Mouse (Mus musculus) midbrain, embryonic 16.5 days (tissue): ENCODE data around the gene Mesd. TPM values are rescaled to one million over a fixed set of nuclear protein-coding genes. Genes with fewer than 3 reads are reported as not detected.

Experiments used
- ATAC-seq: fragments of 200-750 bp; cut with Nextera tagmentation; 2 replicates; pipeline ENCODE4 v1.8.0; 2017; ENCODE audit warnings: moderate TSS enrichment
- H3K27ac ChIP-seq: fragments of 300-500 bp; sonication (generic); 2 replicates; pipeline ENCODE4 v1.5.1; 2014; ENCODE audit warnings: mild to moderate bottlenecking, low read length, mixed read lengths
- H3K27me3 ChIP-seq: fragments of 300-500 bp; sonication (generic); 2 replicates; pipeline ENCODE4 v1.6.1; 2014; ENCODE audit warnings: low read depth, low read length, mixed read lengths; ENCODE audit not compliant: control insufficient read depth, insufficient read depth
- H3K36me3 ChIP-seq: fragments of 300-500 bp; sonication (generic); 2 replicates; pipeline ENCODE4 v1.6.1; 2014; ENCODE audit warnings: mild to moderate bottlenecking, low read length, moderate library complexity, mixed read lengths; ENCODE audit not compliant: control insufficient read depth, insufficient read depth
- H3K4me1 ChIP-seq: fragments of 300-500 bp; sonication (generic); 2 replicates; pipeline ENCODE4 v1.6.1; 2014; ENCODE audit warnings: mild to moderate bottlenecking, low read length, mixed read lengths; ENCODE audit not compliant: control insufficient read depth, insufficient read depth
- H3K4me2 ChIP-seq: fragments of 300-500 bp; sonication (generic); 2 replicates; pipeline ENCODE4 v1.6.1; 2014; ENCODE audit warnings: mild to moderate bottlenecking, low read length, mixed read lengths
- H3K4me3 ChIP-seq: fragments of 300-500 bp; sonication (generic); 2 replicates; pipeline ENCODE4 v1.5.1; 2014; ENCODE audit warnings: low read depth, mild to moderate bottlenecking, low read length, moderate library complexity, mixed read lengths
- H3K9ac ChIP-seq: fragments of 300-500 bp; sonication (generic); 2 replicates; pipeline ENCODE4 v1.6.1; 2014; ENCODE audit warnings: low read depth, low read length, mixed read lengths
- H3K9me3 ChIP-seq: fragments of 300-500 bp; sonication (generic); replicated peaks from 2 replicates; pipeline ENCODE4 v1.6.1; 2014; ENCODE audit warnings: mild to moderate bottlenecking, low read length, mixed read lengths; ENCODE audit not compliant: control insufficient read depth, poor library complexity, severe bottlenecking
- WGBS: fragments of 180-500 bp; shearing (Covaris S2); extraction: QIAGEN DNeasy Blood & Tissue Kit; methylation state at CpG from one replicate; pipeline ENCODE4 v1.1.7; 2014; 5-methylcytosine and 5-hydroxymethylcytosine counted together
- polyA plus RNA-seq: library from polyadenylated mRNA; unstranded; fragments of >200 nt; fragmentation: Nextera tagmentation; extraction: Ambion mirVana; gene quantifications from 2 replicates; pipeline ENCODE4 v1.2.1, GENCODE M21; 2015

Gene Mesd
- polyA plus RNA-seq, 1 experiment from 2014 or later, result 61.7 TPM

DNA sequence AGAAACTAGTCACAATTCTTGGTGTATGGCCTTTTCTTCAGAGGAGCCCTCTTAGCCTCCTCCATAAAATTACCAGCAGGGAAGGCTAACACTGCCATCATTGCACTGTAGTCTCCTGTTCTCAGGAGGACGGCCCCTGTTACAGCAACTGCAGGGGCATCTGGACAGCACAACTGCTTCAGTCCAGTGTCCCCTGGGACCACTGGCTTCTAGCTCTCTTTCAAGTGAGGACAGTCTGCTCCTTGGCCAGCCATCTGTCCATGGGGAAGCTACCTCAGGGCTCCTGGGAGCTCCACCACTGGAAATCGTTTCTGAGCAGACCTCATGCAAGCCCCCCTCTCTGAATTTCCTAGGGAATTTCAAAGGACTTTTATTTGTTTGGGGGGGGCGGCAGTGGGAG lies 16.3 kb downstream of the Mesd start:
- Histone ChIP-seq H3K9ac (no peak overlapping the region), H3K27ac (no peak overlapping the region), H3K4me2 (no peak overlapping the region), H3K36me3 (peaks cover 23% of the 10 kb centered on the region), H3K27me3 (no peaks in the 10 kb centered on the region), H3K4me3 (no peak overlapping the region), H3K9me3 (no peaks in the 10 kb centered on the region), H3K4me1 (no peaks in the 10 kb centered on the region)
- ATAC-seq, result no peak
- WGBS, result 75% methylated on average over 3 of the region's 3 CpGs

- Histone ChIP-seq H3K4me2 (no peak overlapping the region), H3K4me1 (no peaks in the 10 kb centered on the region), H3K9me3 (no peaks in the 10 kb centered on the region), H3K36me3 (peaks cover 20% of the 10 kb centered on the region), H3K27me3 (no peaks in the 10 kb centered on the region), H3K9ac (no peak overlapping the region), H3K27ac (no peak overlapping the region), H3K4me3 (no peak overlapping the region)
- ATAC-seq, result no peak
- 89% methylated on average over 4 of the region's 4 CpGs for WGBS
These were observed 17.2 kb downstream of the Mesd start for GRCm38 (mm10) chr7:83901425-83901824.

DNA sequence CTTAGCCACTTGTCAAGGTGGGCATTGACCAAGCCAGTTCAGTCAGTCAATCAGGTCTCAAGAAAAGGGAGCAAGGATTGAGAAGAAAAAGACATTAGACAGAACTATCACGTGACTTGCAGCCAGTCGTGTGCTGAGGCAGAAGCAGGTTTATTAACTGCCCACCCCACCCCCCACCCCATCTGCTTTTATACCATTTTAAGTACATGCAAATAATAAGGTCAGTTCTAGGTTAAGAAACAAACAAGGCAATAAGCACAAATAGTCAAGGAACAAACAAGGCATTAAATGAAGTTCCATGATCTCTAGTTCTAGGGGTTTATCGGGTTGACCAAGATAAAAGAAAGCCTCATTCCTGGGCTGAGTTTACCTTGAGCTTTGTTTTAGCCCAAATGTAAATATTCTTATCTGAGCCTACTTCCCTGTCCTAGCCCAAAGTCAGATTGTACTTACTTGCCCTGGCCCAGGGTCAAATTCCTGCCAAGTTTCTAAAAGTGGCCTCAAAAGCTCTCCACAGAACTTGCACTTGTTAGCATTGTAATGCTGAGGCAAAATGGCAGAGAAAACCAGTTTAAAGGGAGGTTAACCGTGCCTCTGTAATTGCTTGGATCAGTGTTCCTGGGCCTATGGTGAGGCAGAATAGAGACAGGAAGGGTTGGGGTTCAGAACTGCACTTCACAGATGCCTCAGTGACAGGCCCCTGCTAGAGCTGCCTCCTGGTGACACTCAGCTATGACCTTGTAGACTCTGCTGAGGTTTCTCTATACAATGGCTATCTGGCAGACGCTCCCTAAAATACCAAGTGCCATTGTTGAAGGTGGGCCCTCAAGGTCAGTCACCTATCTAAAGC lies 18.3 kb downstream of the Mesd start:
- Histone ChIP-seq H3K9me3 (no peaks in the 10 kb centered on the region), H3K4me1 (no peaks in the 10 kb centered on the region), H3K27ac (no peak overlapping the region), H3K27me3 (no peaks in the 10 kb centered on the region), H3K4me2 (no peak overlapping the region), H3K36me3 (peaks cover 18% of the 10 kb centered on the region), H3K4me3 (no peak overlapping the region), H3K9ac (no peak overlapping the region)
- ATAC-seq, result no peak
- 83% methylated on average over 5 of the region's 5 CpGs for WGBS

GRCm38 (mm10) chr7:83904831-83905230 lies 20.6 kb downstream of the Mesd start:
- H3K27ac ChIP-seq, result no peak overlapping the region
- no peak overlapping the region for H3K9ac ChIP-seq
- H3K36me3 ChIP-seq, result no peaks in the 10 kb centered on the region; the same call in 1 of the 2 replicates
- 98% methylated on average over 3 of the region's 3 CpGs for WGBS
- no peaks in the 10 kb centered on the region for H3K27me3 ChIP-seq
- ATAC-seq, result no peak
- H3K4me3 ChIP-seq, result no peak overlapping the region
- no peaks in the 10 kb centered on the region for H3K9me3 ChIP-seq
- no peaks in the 10 kb centered on the region for H3K4me1 ChIP-seq
- H3K4me2 ChIP-seq, result no peak overlapping the region

DNA sequence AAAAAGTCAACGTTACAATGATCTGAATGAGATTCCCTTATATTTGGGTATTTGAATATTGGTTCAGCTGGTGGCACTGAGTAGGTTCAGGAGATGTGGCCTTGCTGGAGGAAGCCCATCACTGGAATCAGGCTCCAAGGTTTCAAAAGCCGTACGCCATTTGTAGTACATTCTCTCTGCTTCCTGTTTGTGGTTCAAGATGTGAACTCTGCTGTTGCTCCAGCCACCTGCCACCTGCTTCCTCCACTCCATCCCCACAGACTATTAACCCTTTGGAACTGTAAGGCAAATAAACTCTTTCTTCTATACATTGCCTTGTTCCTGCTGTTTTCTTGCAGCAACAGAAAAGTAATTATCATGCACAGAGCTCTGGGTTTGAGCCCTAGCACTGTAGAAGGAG lies 27.6 kb downstream of the Mesd start:
- Histone ChIP-seq H3K27ac (no peak overlapping the region), H3K27me3 (no peaks in the 10 kb centered on the region), H3K4me1 (no peaks in the 10 kb centered on the region), H3K9ac (no peak overlapping the region), H3K36me3 (no peaks in the 10 kb centered on the region), H3K4me3 (no peak overlapping the region), H3K4me2 (no peak overlapping the region), H3K9me3 (no peaks in the 10 kb centered on the region)
- 86% methylated on average over 3 of the region's 3 CpGs for whole genome bisulfite sequencing
- ATAC-seq, result no peak

GRCm38 (mm10) chr7:83913405-83913932 lies 29.2 kb downstream of the Mesd start:
- WGBS, result 91% methylated on average over 6 of the region's 6 CpGs
- ATAC-seq, result no peak
- H3K4me1 ChIP-seq, result no peaks in the 10 kb centered on the region

DNA sequence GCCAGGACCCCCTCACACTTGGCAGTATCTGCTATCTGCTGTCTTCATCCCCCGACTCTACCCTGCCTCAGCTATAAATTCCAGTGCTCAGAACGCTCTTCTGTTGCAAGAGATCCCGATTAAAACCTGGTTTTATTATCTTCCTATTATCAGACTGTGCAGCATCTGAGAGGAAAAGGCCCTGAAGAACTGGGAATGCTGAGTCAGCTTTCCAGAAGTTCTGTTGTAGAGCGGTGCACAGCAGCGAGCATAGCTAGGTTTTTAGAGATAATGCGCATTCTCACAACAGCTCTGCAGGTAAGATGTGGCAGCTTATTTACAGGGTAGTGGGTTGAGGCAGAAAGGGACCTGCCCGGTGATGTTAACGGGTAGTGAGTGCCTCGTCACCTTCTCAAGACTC lies 29.7 kb downstream of the Mesd start:
- ATAC-seq, result no peak
- H3K9me3 ChIP-seq, result no peaks in the 10 kb centered on the region
- H3K9ac ChIP-seq, result no peak overlapping the region
- H3K27ac ChIP-seq, result no peak overlapping the region
- 75% methylated on average over 9 of the region's 9 CpGs for WGBS
- H3K4me1 ChIP-seq, result no peaks in the 10 kb centered on the region
- no peak overlapping the region for H3K4me3 ChIP-seq
- H3K36me3 ChIP-seq, result no peaks in the 10 kb centered on the region
- no peaks in the 10 kb centered on the region for H3K27me3 ChIP-seq
- no peak overlapping the region for H3K4me2 ChIP-seq

More at GRCm38 (mm10) chr7:83913405-83913932, 29.2 kb downstream of the Mesd start:
- Histone ChIP-seq H3K9me3 (no peaks in the 10 kb centered on the region), H3K27ac (no peak overlapping the region), H3K27me3 (no peaks in the 10 kb centered on the region), H3K4me2 (no peak overlapping the region), H3K36me3 (no peaks in the 10 kb centered on the region), H3K4me3 (no peak overlapping the region), H3K9ac (no peak overlapping the region)

DNA sequence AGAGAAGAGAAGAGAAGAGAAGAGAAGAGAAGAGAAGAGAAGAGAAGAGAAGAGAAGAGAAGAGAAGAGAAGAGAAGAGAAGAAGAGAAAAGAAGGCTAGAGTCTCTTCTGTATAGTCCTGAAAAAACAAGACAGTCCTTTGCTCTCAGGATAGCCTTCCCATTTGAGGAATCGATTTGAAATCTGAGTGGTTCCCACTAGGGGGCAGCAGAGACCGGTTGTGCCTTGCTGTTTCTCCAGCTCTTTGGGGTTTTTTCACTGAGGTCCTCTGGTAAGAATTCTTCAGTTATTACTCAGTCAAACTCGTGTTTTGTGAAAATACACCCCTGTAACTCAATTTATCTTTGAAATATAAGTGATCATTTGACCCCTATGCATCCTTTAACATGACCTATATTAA lies 30.3 kb downstream of the Mesd start:
- Histone ChIP-seq H3K27ac (no peak overlapping the region), H3K36me3 (no peaks in the 10 kb centered on the region), H3K9ac (no peak overlapping the region), H3K4me1 (no peaks in the 10 kb centered on the region), H3K27me3 (no peaks in the 10 kb centered on the region), H3K4me2 (no peak overlapping the region), H3K9me3 (no peaks in the 10 kb centered on the region), H3K4me3 (no peak overlapping the region)
- peak; percentile 80 for ATAC-seq
- WGBS, result 0% methylated on average over 3 of the region's 3 CpGs

- H3K9me3 ChIP-seq, result no peaks in the 10 kb centered on the region
- no peak overlapping the region for H3K27ac ChIP-seq
- no peak overlapping the region for H3K4me2 ChIP-seq
- H3K4me3 ChIP-seq, result no peak overlapping the region
- ATAC-seq, result no peak
- H3K36me3 ChIP-seq, result no peaks in the 10 kb centered on the region
- H3K4me1 ChIP-seq, result no peaks in the 10 kb centered on the region
- WGBS, result 88% methylated on average over 4 of the region's 4 CpGs
- H3K27me3 ChIP-seq, result no peaks in the 10 kb centered on the region
- H3K9ac ChIP-seq, result no peak overlapping the region
These were observed 36.0 kb downstream of the Mesd start for GRCm38 (mm10) chr7:83920241-83920640.
